Mouse (Mus musculus): ENCODE measurements around the gene Hipk3.

DNA sequence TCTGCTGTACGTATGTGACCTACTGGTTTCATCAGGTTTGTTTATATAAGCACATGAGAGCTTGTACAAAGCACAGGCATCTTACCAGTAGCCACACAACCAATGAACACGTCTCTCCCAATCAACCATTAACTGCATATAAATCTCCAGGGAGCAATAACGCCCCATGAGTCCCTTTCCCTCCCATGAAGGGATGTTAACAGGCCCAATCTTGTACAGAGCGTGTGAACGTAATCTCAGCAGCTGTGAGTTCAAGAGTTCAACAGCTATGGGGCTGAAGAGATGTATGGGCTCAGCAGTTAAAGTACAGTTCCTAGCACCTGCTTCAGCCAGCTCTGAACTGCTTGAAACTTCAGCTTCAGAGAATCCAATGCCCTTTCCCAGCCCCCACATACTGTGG is 9.8 kb downstream of the Hipk3 start:
- no peak for TF ChIP-seq CTCF (IDR thresholded peaks at IDR 0.05; ENCODE audit: low read depth, low read length)
- no peak for TF ChIP-seq POLR2AphosphoS5 (IDR thresholded peaks at IDR 0.05; ENCODE audit: insufficient replicate concordance, low read depth, low read length)
- TF ChIP-seq GATA2 (IDR thresholded peaks at IDR 0.05; ENCODE audit: borderline replicate concordance, low read depth, low read length), result no peak
- no peak for TF ChIP-seq GATA1 (IDR thresholded peaks at IDR 0.05; ENCODE audit: borderline replicate concordance, low read length)

All from G1E (cell line).